Mouse (Mus musculus): ENCODE results near the gene Nfix. TPM values are rescaled to one million over a fixed set of nuclear protein-coding genes. Genes with fewer than 3 reads are reported as not detected.
"Not testable (repeated sequence)": the region's sequence is repeated elsewhere in the genome, so short reads cannot be mapped to it uniquely, and the experiment has no call there.

Nfix gene
- total and polyA plus RNA-seq, 3 experiments: 68.7 to 297 (median 274) TPM

DNA sequence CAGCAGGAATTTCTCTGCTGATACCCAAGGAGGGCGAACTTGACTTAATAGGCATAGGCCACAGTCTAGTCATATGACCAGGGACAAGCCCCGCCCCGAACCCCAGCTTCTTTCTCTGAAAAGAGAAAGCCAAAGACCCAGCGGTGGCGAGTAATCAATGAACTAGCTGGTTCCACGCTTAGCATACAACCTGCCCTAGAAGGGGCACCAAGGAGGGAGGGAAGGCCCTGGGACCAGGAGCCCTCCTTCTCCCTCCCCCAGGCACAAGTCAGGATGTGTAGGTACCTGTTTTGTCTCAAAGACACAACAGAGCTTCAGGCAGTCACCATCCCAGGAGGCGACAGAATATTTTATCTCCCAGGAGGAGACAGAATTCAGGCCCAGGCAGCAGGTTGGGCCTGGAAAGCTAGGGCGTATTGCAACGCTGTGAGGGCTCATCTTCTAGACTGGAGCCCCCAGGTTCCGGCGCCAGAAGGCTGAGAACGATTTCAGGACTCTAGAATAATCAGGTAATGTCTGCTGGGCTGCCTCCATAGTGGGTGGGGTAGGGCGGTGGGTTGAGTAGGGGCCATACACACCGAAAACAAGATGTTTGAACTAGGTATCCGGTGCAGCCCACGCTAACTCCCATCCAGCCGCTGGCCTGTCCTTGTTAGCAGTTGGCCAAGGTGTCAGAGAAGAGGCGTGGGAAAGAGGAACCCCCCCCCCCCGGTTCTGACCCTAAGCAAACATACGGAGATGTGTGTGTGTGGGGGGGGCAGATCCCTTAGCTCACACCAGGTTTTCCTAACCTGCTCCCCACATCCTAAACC is 113.7 kb downstream of the Nfix start, which contains the start of gene Trmt1:
Gene Trmt1, plus strand, starts transcription at position 117 of the 812 bp plus-strand sequence.
- intact Hi-C loops (cut with DNase I): loop anchor here (1.0 to 5.0 kb wide), 2 partner anchors 21 to 94 kb away; no protein-coding TSS in a partner anchor
- no peak for TF ChIP-seq POLR2A (IDR thresholded peaks at IDR 0.05; ENCODE audit: insufficient read depth, low read depth, low read length)
- TF ChIP-seq CTCF (IDR thresholded peaks at IDR 0.05): no peak
- no peak for TF ChIP-seq EP300 (IDR thresholded peaks at IDR 0.05; ENCODE audit: insufficient read depth, low read depth, low read length)
- Histone ChIP-seq H3K27me3 (ENCODE audit: control insufficient read depth, insufficient read depth, low read length) (no peaks in the 10 kb centered on the region), H3K27ac (peak within 1 kb of the TSS; percentile 84; the same call in 1 of the 2 replicates), H3K36me3 (ENCODE audit: control insufficient read depth, insufficient read depth, low read length) (no peaks in the 10 kb centered on the region; the same call in 1 of the 2 replicates), H3K9ac (ENCODE audit: low read depth, low read length) (peak within 1 kb of the TSS; percentile 94), H3K4me3 (peak within 1 kb of the TSS; percentile 95), H3K4me1 (ENCODE audit: control insufficient read depth, insufficient read depth, low read length) (peaks cover 6% of the 10 kb centered on the region), H3K79me2 (replicated peaks; ENCODE audit: control insufficient read depth, insufficient read depth, low read length) (peaks cover 8% of the 10 kb centered on the region)
- 18% methylated on average over 20 of the region's 20 CpGs for WGBS
- peak in 1 of 2 experiments; percentile 42 for DNase-seq

DNA sequence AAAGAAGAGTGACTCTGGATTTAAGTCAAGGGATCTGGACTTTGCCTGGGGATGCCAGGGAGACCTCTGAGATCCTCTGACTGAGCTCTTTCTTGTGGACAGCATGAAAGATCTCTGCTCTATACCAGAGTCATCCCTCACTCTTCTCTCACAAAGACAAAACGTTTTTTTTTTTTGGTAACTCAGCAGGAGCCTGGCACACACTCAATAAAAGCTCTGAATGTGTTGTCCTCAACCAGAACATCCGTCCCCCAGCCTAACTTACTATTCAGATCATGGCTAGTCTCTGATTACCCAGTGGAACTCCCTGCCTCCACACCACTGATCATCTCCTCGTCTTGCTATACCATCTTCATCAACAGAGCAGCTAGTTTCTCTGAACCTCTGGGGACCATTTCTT is 115.6 kb downstream of the Nfix start:
- intact Hi-C loops (cut with DNase I): no loop called here
- H3K4me3 ChIP-seq: no peak overlapping the region
- peaks cover 9% of the 10 kb centered on the region for H3K79me2 ChIP-seq (replicated peaks; ENCODE audit: control insufficient read depth, insufficient read depth, low read length)
- DNase-seq: no peak
- H3K9ac ChIP-seq (ENCODE audit: low read depth, low read length): no peak overlapping the region
- TF ChIP-seq POLR2A (IDR thresholded peaks at IDR 0.05; ENCODE audit: insufficient read depth, low read depth, low read length) (no peak), EP300 (IDR thresholded peaks at IDR 0.05; ENCODE audit: insufficient read depth, low read depth, low read length) (no peak), CTCF (IDR thresholded peaks at IDR 0.05) (no peak)
- H3K27ac ChIP-seq: no peak overlapping the region
- H3K36me3 ChIP-seq (ENCODE audit: control insufficient read depth, insufficient read depth, low read length): no peaks in the 10 kb centered on the region; the same call in 1 of the 2 replicates
- peaks cover 6% of the 10 kb centered on the region for H3K4me1 ChIP-seq (ENCODE audit: control insufficient read depth, insufficient read depth, low read length)
- H3K27me3 ChIP-seq (ENCODE audit: control insufficient read depth, insufficient read depth, low read length): no peaks in the 10 kb centered on the region
- 46% methylated on average over 3 of the region's 3 CpGs for WGBS

DNA sequence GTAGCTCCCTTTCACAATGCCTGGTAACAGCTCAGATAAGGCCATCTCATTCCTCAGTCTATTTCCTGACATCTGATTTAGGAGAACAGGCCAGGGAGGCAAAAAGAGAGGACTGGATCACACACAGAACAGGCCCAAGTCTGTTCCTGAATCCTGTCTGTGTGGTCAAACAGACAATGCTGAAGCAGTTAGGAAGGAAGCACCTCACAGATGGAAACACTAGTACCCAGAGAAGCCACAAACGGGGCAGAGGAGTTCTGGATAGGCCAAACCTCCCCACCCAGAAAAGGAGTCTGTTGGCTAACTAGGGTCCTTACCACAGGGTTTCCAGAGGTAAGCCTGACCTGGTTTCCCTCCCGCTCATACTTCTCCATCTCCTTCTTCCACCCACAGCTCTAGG is 117.9 kb downstream of the Nfix start:
- Histone ChIP-seq H3K4me1 (ENCODE audit: control insufficient read depth, insufficient read depth, low read length) (peaks cover 2% of the 10 kb centered on the region; the same call in 1 of the 2 replicates), H3K9ac (ENCODE audit: low read depth, low read length) (no peak overlapping the region), H3K79me2 (replicated peaks; ENCODE audit: control insufficient read depth, insufficient read depth, low read length) (peaks cover 9% of the 10 kb centered on the region), H3K36me3 (ENCODE audit: control insufficient read depth, insufficient read depth, low read length) (no peaks in the 10 kb centered on the region), H3K4me3 (no peak overlapping the region), H3K27ac (no peak overlapping the region), H3K27me3 (ENCODE audit: control insufficient read depth, insufficient read depth, low read length) (no peaks in the 10 kb centered on the region)
- DNase-seq: no peak
- intact Hi-C loops (cut with DNase I): no loop called here
- 50% methylated on average over 2 of the region's 2 CpGs for WGBS
- TF ChIP-seq CTCF (IDR thresholded peaks at IDR 0.05): no peak
- no peak for TF ChIP-seq POLR2A (IDR thresholded peaks at IDR 0.05; ENCODE audit: insufficient read depth, low read depth, low read length)
- no peak for TF ChIP-seq EP300 (IDR thresholded peaks at IDR 0.05; ENCODE audit: insufficient read depth, low read depth, low read length)

DNA sequence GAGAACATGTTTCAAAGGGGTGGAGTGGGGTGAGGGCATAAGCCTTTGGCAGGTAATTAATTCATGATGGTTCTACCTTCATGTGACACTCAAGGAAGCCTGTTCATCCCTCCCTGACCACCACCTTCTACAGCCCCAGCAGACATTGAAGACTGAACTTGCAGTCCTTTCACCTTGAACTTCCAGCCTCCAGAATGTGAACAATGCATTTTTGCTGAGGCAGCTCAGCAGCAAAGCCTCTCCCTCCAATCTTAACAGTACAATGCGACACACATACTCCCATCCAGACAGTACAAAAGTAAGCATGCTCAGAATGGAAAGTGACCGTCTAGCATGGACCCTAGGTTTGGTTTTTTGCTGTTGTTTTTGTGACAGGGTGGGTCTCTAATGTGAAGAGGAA is 118.7 kb downstream of the Nfix start:
- no peak overlapping the region for H3K4me3 ChIP-seq
- intact Hi-C loops (cut with DNase I): no loop called here
- no peak overlapping the region for H3K27ac ChIP-seq
- peaks cover 2% of the 10 kb centered on the region; the same call in 1 of the 2 replicates for H3K4me1 ChIP-seq (ENCODE audit: control insufficient read depth, insufficient read depth, low read length)
- no peak for TF ChIP-seq POLR2A (IDR thresholded peaks at IDR 0.05; ENCODE audit: insufficient read depth, low read depth, low read length)
- no peak for TF ChIP-seq EP300 (IDR thresholded peaks at IDR 0.05; ENCODE audit: insufficient read depth, low read depth, low read length)
- TF ChIP-seq CTCF (IDR thresholded peaks at IDR 0.05): no peak
- no peaks in the 10 kb centered on the region for H3K36me3 ChIP-seq (ENCODE audit: control insufficient read depth, insufficient read depth, low read length)
- no peaks in the 10 kb centered on the region for H3K27me3 ChIP-seq (ENCODE audit: control insufficient read depth, insufficient read depth, low read length)
- WGBS: 63% methylated on average over 2 of the region's 2 CpGs
- peaks cover 9% of the 10 kb centered on the region for H3K79me2 ChIP-seq (replicated peaks; ENCODE audit: control insufficient read depth, insufficient read depth, low read length)
- H3K9ac ChIP-seq (ENCODE audit: low read depth, low read length): no peak overlapping the region
- DNase-seq: no peak

DNA sequence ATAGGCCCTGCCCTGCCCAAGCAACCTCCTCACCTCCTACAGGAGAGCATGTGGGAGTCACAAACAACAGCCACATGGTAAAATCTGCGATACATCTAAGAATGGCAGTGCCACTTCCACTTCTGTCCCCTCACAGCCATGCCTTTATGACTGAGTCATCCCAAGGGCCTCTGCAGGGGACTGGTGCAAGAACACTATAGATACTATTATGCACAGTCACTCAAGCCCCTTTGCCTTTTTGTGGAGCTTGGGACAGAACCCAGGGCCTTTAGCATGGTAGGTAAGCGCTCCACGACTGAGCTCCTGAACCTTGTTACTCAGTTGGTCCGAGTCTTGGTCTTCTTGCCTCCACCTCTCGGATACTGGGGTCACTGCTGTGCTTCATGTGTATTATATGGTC is 122.8 kb downstream of the Nfix start:
- H3K9ac ChIP-seq (ENCODE audit: low read depth, low read length): no peak overlapping the region

DNA sequence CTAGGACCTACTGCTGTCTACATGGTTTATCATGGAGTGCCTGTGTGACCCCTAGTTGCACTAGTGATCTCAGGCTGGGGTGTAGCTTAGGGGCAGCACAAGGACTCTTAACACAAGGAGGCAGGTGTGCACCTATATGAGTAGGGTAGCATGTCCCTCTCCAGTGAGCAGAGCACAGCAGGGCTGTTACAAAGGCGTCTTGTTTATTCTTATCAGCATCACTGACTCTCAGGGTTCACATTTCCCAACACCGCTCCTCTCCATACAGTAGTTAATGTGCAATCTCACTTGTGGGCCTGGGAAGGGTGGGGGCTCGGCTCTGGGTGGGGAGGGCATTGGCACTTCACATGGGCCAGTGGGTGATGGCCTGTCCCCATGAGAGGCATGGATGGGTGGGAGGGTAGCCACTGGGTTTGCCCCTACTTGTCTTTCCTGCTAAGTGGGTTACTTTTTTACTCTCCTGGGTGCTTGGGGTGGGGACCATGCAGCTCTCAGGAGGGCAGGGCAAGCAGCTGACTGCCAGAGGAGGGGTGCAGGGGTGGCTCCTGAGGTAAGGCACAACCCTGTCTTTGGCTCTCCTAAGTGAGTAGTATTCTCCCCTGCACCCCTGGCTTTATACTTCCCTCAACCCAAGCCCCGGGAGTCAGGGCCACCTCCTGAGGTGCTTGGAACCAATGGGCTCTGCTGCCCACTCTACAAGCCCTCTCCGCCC is 129.7 kb downstream of the Nfix start:
- H3K27ac ChIP-seq; H3K79me2 ChIP-seq (replicated peaks; ENCODE audit: control insufficient read depth, insufficient read depth, low read length); DNase-seq; H3K36me3 ChIP-seq (ENCODE audit: control insufficient read depth, insufficient read depth, low read length); intact Hi-C loops (cut with DNase I); H3K9ac ChIP-seq (ENCODE audit: low read depth, low read length); H3K4me3 ChIP-seq; H3K4me1 ChIP-seq (ENCODE audit: control insufficient read depth, insufficient read depth, low read length); H3K27me3 ChIP-seq (ENCODE audit: control insufficient read depth, insufficient read depth, low read length): not testable (repeated sequence)
- 85% methylated on average over 5 of the region's 5 CpGs for WGBS

More for the DNA sequence above, 122.8 kb downstream of the Nfix start:
- H3K27me3 ChIP-seq (ENCODE audit: control insufficient read depth, insufficient read depth, low read length): no peaks in the 10 kb centered on the region
- WGBS: 90% methylated on average over 5 of the region's 5 CpGs
- TF ChIP-seq EP300 (IDR thresholded peaks at IDR 0.05; ENCODE audit: insufficient read depth, low read depth, low read length) (no peak), CTCF (IDR thresholded peaks at IDR 0.05) (no peak), POLR2A (IDR thresholded peaks at IDR 0.05; ENCODE audit: insufficient read depth, low read depth, low read length) (no peak)
- no peak overlapping the region for H3K27ac ChIP-seq
- H3K79me2 ChIP-seq (replicated peaks; ENCODE audit: control insufficient read depth, insufficient read depth, low read length): peaks cover 7% of the 10 kb centered on the region
- no peaks in the 10 kb centered on the region for H3K36me3 ChIP-seq (ENCODE audit: control insufficient read depth, insufficient read depth, low read length)
- no peak overlapping the region for H3K4me3 ChIP-seq
- intact Hi-C loops (cut with DNase I): no loop called here
- DNase-seq: no peak
- no peaks in the 10 kb centered on the region for H3K4me1 ChIP-seq (ENCODE audit: control insufficient read depth, insufficient read depth, low read length)

All from heart, adult 2 months (tissue).